8 mouse cellular contexts compared by ENCODE assay signal in the genomic region with DNA sequence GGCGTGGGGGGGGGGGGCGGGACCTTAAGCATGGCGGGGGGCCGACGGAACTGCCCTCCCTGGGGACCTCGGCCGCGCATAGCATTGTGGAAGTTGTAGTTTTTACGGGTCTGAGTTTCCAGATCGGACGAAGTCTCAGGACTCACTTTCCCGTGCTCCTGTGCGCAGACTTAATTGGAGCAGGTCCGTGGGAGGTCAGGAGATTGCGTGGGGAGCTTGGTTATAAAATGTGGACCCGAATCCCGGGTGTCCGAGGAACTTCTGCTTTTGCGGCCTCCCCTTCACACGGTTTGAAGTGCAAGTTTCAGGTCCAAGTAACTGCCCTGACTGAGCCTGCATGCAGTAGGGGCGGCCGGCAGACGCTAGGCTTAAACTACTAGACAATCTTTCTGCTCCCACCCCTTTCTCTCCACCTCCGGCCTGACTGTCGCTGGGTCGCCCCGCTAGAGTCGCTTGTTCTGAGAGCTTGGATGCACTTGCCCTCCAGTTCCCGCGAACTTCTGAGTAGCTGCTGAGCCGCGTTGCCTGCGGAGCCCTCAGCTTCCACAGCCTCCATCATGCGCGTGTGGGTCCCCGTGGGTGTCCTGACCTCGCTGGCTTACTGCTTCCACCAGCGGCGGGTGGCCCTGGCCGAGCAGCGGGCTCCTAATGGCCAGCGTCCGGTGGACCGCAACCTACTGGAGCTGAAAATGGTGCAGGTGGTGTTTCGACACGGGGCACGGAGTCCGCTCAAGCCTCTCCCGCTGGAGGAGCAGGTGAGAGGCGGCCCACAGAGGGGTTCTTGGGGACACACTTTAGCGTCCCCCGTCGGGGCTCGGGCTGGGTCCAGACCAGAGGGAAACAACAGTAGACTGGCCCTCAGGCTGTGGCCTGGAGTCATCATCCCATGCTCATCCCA. TPM values are rescaled to one million over a fixed set of nuclear protein-coding genes. Genes with fewer than 3 reads are reported as not detected.
DNase-seq lines count a peak whose midpoint lies in the region; ATAC-seq and TF ChIP-seq lines count a peak whose summit lies in the region.

Gene Acp6, plus strand, starts transcription at position 167 of the 898 bp plus-strand sequence.

- ATAC-seq in embryonic facial prominence, embryonic 14.5 days (ENCODE audit: low read depth) = peak; percentile 95
- peak; percentile 93 for ATAC-seq in limb, embryonic 14.5 days (ENCODE audit: low FRiP score, low read depth)
- peak; percentile 90 for ATAC-seq in midbrain, postnatal 0 days (ENCODE audit: low FRiP score)

- H3K27ac ChIP-seq in embryonic facial prominence, embryonic 14.5 days (replicated peaks; ENCODE audit: low read depth, low read length) = peak within 1 kb of the TSS; percentile 71
- H3K27ac ChIP-seq in limb, embryonic 14.5 days (replicated peaks; ENCODE audit: low read depth, low read length) = 0 out of 2 replicates have a peak within 1 kb of the TSS, but pooled peaks have one; percentile 43
- 0 out of 2 replicates have a peak within 1 kb of the TSS, but pooled peaks have one; percentile 32 for H3K27ac ChIP-seq in midbrain, postnatal 0 days (ENCODE audit: low read depth, low read length)

- WGBS in embryonic facial prominence, embryonic 14.5 days = under 1% methylated on average over 45 of the region's 54 CpGs
- WGBS in limb, embryonic 14.5 days = under 1% methylated on average over 54 of the region's 54 CpGs
- WGBS in midbrain, postnatal 0 days = under 1% methylated on average over 54 of the region's 54 CpGs

- no peaks in the 10 kb centered on the region for H3K36me3 ChIP-seq in embryonic facial prominence, embryonic 14.5 days (ENCODE audit: control insufficient read depth, insufficient read depth, low read length)
- H3K36me3 ChIP-seq in limb, embryonic 14.5 days (ENCODE audit: control insufficient read depth, insufficient read depth, low read length) = no peaks in the 10 kb centered on the region
- no peaks in the 10 kb centered on the region for H3K36me3 ChIP-seq in midbrain, postnatal 0 days (ENCODE audit: insufficient read depth, low read length)

- 0 out of 2 replicates have a peak, but pooled peaks have one; percentile 22 for TF ChIP-seq POLR2A in limb, embryonic 14.5 days (IDR thresholded peaks at IDR 0.05; ENCODE audit: borderline replicate concordance, extremely low read depth, insufficient read depth, insufficient read length)

- H3K27me3 ChIP-seq in embryonic facial prominence, embryonic 14.5 days (replicated peaks; ENCODE audit: control insufficient read depth, insufficient read depth, low read length) = no peaks in the 10 kb centered on the region
- H3K27me3 ChIP-seq in limb, embryonic 14.5 days (ENCODE audit: control insufficient read depth, insufficient read depth, low read length) = no peaks in the 10 kb centered on the region
- no peaks in the 10 kb centered on the region for H3K27me3 ChIP-seq in midbrain, postnatal 0 days (ENCODE audit: insufficient read depth, low read length)

- peak within 1 kb of the TSS; percentile 80 for H3K4me2 ChIP-seq in embryonic facial prominence, embryonic 14.5 days (ENCODE audit: low read depth, low read length)
- H3K4me2 ChIP-seq in limb, embryonic 14.5 days (replicated peaks; ENCODE audit: low read depth, low read length, severe bottlenecking) = peak within 1 kb of the TSS; percentile 81
- peak within 1 kb of the TSS; percentile 73 for H3K4me2 ChIP-seq in midbrain, postnatal 0 days (ENCODE audit: low read depth, low read length, poor library complexity, severe bottlenecking)

- H3K4me3 ChIP-seq in embryonic facial prominence, embryonic 14.5 days (ENCODE audit: low read depth, low read length) = peak within 1 kb of the TSS; percentile 87
- peak within 1 kb of the TSS; percentile 71 for H3K4me3 ChIP-seq in limb, embryonic 14.5 days (replicated peaks; ENCODE audit: low read length)
- peak within 1 kb of the TSS; percentile 56 for H3K4me3 ChIP-seq in midbrain, postnatal 0 days (ENCODE audit: low read depth, low read length)

- no peaks in the 10 kb centered on the region for H3K9me3 ChIP-seq in embryonic facial prominence, embryonic 14.5 days (ENCODE audit: control insufficient read depth, low read length)
- no peaks in the 10 kb centered on the region for H3K9me3 ChIP-seq in limb, embryonic 14.5 days (ENCODE audit: control insufficient read depth, low read length)
- H3K9me3 ChIP-seq in midbrain, postnatal 0 days (ENCODE audit: low read length) = no peaks in the 10 kb centered on the region

- peak; percentile 85 for DNase-seq in 3T3-L1 (ENCODE audit: low read depth, low spot score)
- peak; percentile 64 to 83 for DNase-seq in adrenal gland, postnatal 4 days (ENCODE audit: low spot score in 2 of 2)
- DNase-seq in embryonic facial prominence, embryonic 14.5 days (ENCODE audit: low spot score) = peak; percentile 96
- peak; percentile 93 for DNase-seq in heart, adult 8-10 months (ENCODE audit: low spot score)
- peak; percentile 97 for DNase-seq in kidney, adult 9 months
- peak; percentile 92 for DNase-seq in limb, embryonic 14.5 days (ENCODE audit: low spot score)
- peak; percentile 91 for DNase-seq in midbrain, postnatal 0 days (ENCODE audit: low spot score)
- peak; percentile 69 to 84 for DNase-seq in spleen, postnatal 14 days (ENCODE audit: low spot score in 2 of 2)

- H3K4me1 ChIP-seq in embryonic facial prominence, embryonic 14.5 days (ENCODE audit: control insufficient read depth, insufficient read depth, low read length) = peaks cover 8% of the 10 kb centered on the region; the same call in 1 of the 2 replicates
- H3K4me1 ChIP-seq in limb, embryonic 14.5 days (ENCODE audit: control insufficient read depth, insufficient read depth, low read length) = peaks cover 12% of the 10 kb centered on the region
- no peaks in the 10 kb centered on the region for H3K4me1 ChIP-seq in midbrain, postnatal 0 days (ENCODE audit: insufficient read depth, low read length)

- peak within 1 kb of the TSS; percentile 82 for H3K9ac ChIP-seq in embryonic facial prominence, embryonic 14.5 days (ENCODE audit: low read depth, low read length)
- peak within 1 kb of the TSS; percentile 69 for H3K9ac ChIP-seq in limb, embryonic 14.5 days (ENCODE audit: low read depth, low read length, severe bottlenecking)
- peak within 1 kb of the TSS; percentile 54; the same call in 1 of the 2 replicates for H3K9ac ChIP-seq in midbrain, postnatal 0 days (replicated peaks; ENCODE audit: low read length, poor library complexity, severe bottlenecking)

- no peak for TF ChIP-seq CTCF in midbrain, postnatal 0 days (IDR thresholded peaks at IDR 0.05)

RNA-seq across cellular contexts. Expression of gene Acp6, which starts in this region (rescaled TPM):
- 10 to 100 TPM; 43.5 to 50.8 TPM for total RNA-seq in adrenal gland, postnatal 4 days (2021)
- polyA plus RNA-seq in embryonic facial prominence, embryonic 14.5 days (2014; fragmentation: Nextera tagmentation; extraction: Ambion mirVana) = 31.5 and 35.3 TPM in 2 replicates
- 10 to 100 TPM; 31.9 to 37.2 (median 34.1) TPM for total RNA-seq in heart, adult 8-10 months (2022)
- 43.3 and 44.5 TPM in 2 replicates for polyA plus RNA-seq in limb, embryonic 14.5 days (2012; rRNA removed)
- 38.8 and 39.5 TPM in 2 replicates for polyA plus RNA-seq in limb, embryonic 14.5 days (2014; fragmentation: Nextera tagmentation; extraction: Ambion mirVana)
- total RNA-seq in midbrain, postnatal 0 days (2014; rRNA removed) = 14.7 and 20.3 TPM in 2 replicates
- polyA plus RNA-seq in midbrain, postnatal 0 days (2015; fragmentation: Nextera tagmentation; extraction: Ambion mirVana) = 12.6 and 13.7 TPM in 2 replicates

Comparison
In these comparisons a context has a peak if more than half of its experiments do, and no peak if none do; other contexts are left out.
1. Peak in every context shown above with its lines: DNase-seq, ATAC-seq, H3K4me3 ChIP-seq and H3K27ac ChIP-seq.